ENCODE assay signal across 10 mouse cellular contexts in genomic region chr2:33631708-33632343, GRCm38 (mm10). TPM values are rescaled to one million over a fixed set of nuclear protein-coding genes. Genes with fewer than 3 reads are reported as not detected.
DNase-seq lines count a peak whose midpoint lies in the region; ATAC-seq and TF ChIP-seq lines count a peak whose summit lies in the region.
"Had no signal": no experiment of that assay in that cellular context is flagged by ENCODE, and none has a peak within 500 bp of the region (broad histone marks: within the 10 kb centered on the region; RNA-seq: fewer than 3 reads in every experiment).

No protein-coding gene starts in this region.

- H3K36me3 ChIP-seq in intestine, embryonic 15.5 days: no peaks in the 10 kb centered on the region
- no peaks in the 10 kb centered on the region for H3K36me3 ChIP-seq in intestine, postnatal 0 days (ENCODE audit: control insufficient read depth, insufficient read depth)
- H3K36me3 ChIP-seq in hindbrain, embryonic 11.5 days (ENCODE audit: control insufficient read depth, insufficient read depth, low read length): no peaks in the 10 kb centered on the region
- H3K36me3 ChIP-seq in midbrain, embryonic 16.5 days (ENCODE audit: control insufficient read depth, insufficient read depth, low read length): no peaks in the 10 kb centered on the region
- H3K36me3 ChIP-seq: G1E; liver, embryonic 12.5 days had no signal

- TF ChIP-seq CTCF in intestine, postnatal 0 days (IDR thresholded peaks at IDR 0.05; ENCODE audit: low read depth): no peak
- no peak for TF ChIP-seq CTCF in left cerebral cortex, adult 2 months (IDR thresholded peaks at IDR 0.05)

- intact Hi-C loops in left cerebral cortex, adult 2 months (cut with DNase I): no loop called here

- H3K4me1 ChIP-seq in intestine, embryonic 15.5 days (replicated peaks): 0 out of 2 replicates have a peak, but pooled peaks cover 10% of the 10 kb centered on the region
- H3K4me1 ChIP-seq in intestine, postnatal 0 days (replicated peaks; ENCODE audit: control insufficient read depth, insufficient read depth, low read length): no peaks in the 10 kb centered on the region
- H3K4me1 ChIP-seq in hindbrain, embryonic 11.5 days (replicated peaks; ENCODE audit: control insufficient read depth, insufficient read depth, low read length): peaks cover 22% of the 10 kb centered on the region
- H3K4me1 ChIP-seq in midbrain, embryonic 16.5 days (ENCODE audit: control insufficient read depth, insufficient read depth, low read length): peaks cover 4% of the 10 kb centered on the region; the same call in 1 of the 2 replicates
- H3K4me1 ChIP-seq: liver, embryonic 12.5 days had no signal

- peaks cover 98% of the 10 kb centered on the region for H3K27me3 ChIP-seq in intestine, embryonic 15.5 days (replicated peaks)
- H3K27me3 ChIP-seq in intestine, postnatal 0 days (replicated peaks; ENCODE audit: control insufficient read depth, insufficient read depth, low read length): peaks cover 98% of the 10 kb centered on the region
- peaks cover 93% of the 10 kb centered on the region for H3K27me3 ChIP-seq in hindbrain, embryonic 11.5 days (ENCODE audit: control insufficient read depth, insufficient read depth, low read length)
- peaks cover 69% of the 10 kb centered on the region for H3K27me3 ChIP-seq in midbrain, embryonic 16.5 days (ENCODE audit: control insufficient read depth, insufficient read depth, low read depth, low read length)

- 0 out of 2 replicates have a peak, but pooled peaks cover 3% of the 10 kb centered on the region for H3K9me3 ChIP-seq in intestine, embryonic 15.5 days
- no peaks in the 10 kb centered on the region for H3K9me3 ChIP-seq in intestine, postnatal 0 days (ENCODE audit: control insufficient read depth)
- no peaks in the 10 kb centered on the region for H3K9me3 ChIP-seq in hindbrain, embryonic 11.5 days (ENCODE audit: control insufficient read depth, low read length)
- H3K9me3 ChIP-seq in midbrain, embryonic 16.5 days (replicated peaks; ENCODE audit: control insufficient read depth, low read length, poor library complexity, severe bottlenecking): no peaks in the 10 kb centered on the region
- H3K9me3 ChIP-seq: G1E; liver, embryonic 12.5 days had no signal

- ATAC-seq in intestine, embryonic 15.5 days: no peak
- ATAC-seq in intestine, postnatal 0 days: no peak
- ATAC-seq in hindbrain, embryonic 11.5 days (ENCODE audit: low FRiP score): no peak
- ATAC-seq in midbrain, embryonic 16.5 days: no peak
- ATAC-seq: liver, embryonic 12.5 days had no signal

- 0 out of 2 replicates have a peak overlapping the region, but pooled peaks have one; percentile 12 for H3K4me2 ChIP-seq in intestine, embryonic 15.5 days (replicated peaks)
- H3K4me2 ChIP-seq in intestine, postnatal 0 days (replicated peaks; ENCODE audit: low read depth): no peak overlapping the region
- peak overlapping the region; percentile 37 for H3K4me2 ChIP-seq in hindbrain, embryonic 11.5 days (replicated peaks; ENCODE audit: low read depth, low read length)
- peak overlapping the region; percentile 19 for H3K4me2 ChIP-seq in midbrain, embryonic 16.5 days (ENCODE audit: low read length)
- H3K4me2 ChIP-seq: liver, embryonic 12.5 days had no signal

- no peak overlapping the region for H3K4me3 ChIP-seq in intestine, embryonic 15.5 days (replicated peaks)
- no peak overlapping the region for H3K4me3 ChIP-seq in intestine, postnatal 0 days (ENCODE audit: low read depth, low read length)
- H3K4me3 ChIP-seq in hindbrain, embryonic 11.5 days (ENCODE audit: low read depth, low read length): peak overlapping the region; percentile 23; the same call in 1 of the 2 replicates
- H3K4me3 ChIP-seq in midbrain, embryonic 16.5 days (ENCODE audit: low read depth, low read length): peak overlapping the region; percentile 7; the same call in 1 of the 2 replicates
- no peak overlapping the region for H3K4me3 ChIP-seq in left cerebral cortex, adult 2 months
- H3K4me3 ChIP-seq: liver, embryonic 12.5 days had no signal

- WGBS in intestine, embryonic 15.5 days: under 1% methylated on average over 31 of the region's 31 CpGs
- WGBS in intestine, postnatal 0 days: 1% methylated on average over 31 of the region's 31 CpGs
- under 1% methylated on average over 31 of the region's 31 CpGs for WGBS in hindbrain, embryonic 11.5 days
- 1% methylated on average over 31 of the region's 31 CpGs for WGBS in midbrain, embryonic 16.5 days

- no peak overlapping the region for H3K27ac ChIP-seq in intestine, embryonic 15.5 days
- H3K27ac ChIP-seq in intestine, postnatal 0 days (ENCODE audit: low read depth, low read length): no peak overlapping the region
- peak overlapping the region; percentile 39; the same call in 1 of the 2 replicates for H3K27ac ChIP-seq in hindbrain, embryonic 11.5 days (ENCODE audit: low read depth, low read length)
- no peak overlapping the region; the same call in 1 of the 2 replicates for H3K27ac ChIP-seq in midbrain, embryonic 16.5 days (ENCODE audit: low read length)
- H3K27ac ChIP-seq in left cerebral cortex, adult 2 months: no peak overlapping the region
- H3K27ac ChIP-seq: liver, embryonic 12.5 days had no signal

- H3K9ac ChIP-seq in intestine, embryonic 15.5 days: no peak overlapping the region
- H3K9ac ChIP-seq in intestine, postnatal 0 days (ENCODE audit: low read depth, low read length): no peak overlapping the region
- H3K9ac ChIP-seq in hindbrain, embryonic 11.5 days (ENCODE audit: low read depth, low read length): peak overlapping the region; percentile 27; the same call in 1 of the 2 replicates
- 0 out of 2 replicates have a peak overlapping the region, but pooled peaks have one; percentile 14 for H3K9ac ChIP-seq in midbrain, embryonic 16.5 days (ENCODE audit: low read depth, low read length)
- H3K9ac ChIP-seq: liver, embryonic 12.5 days had no signal

- DNase-seq in embryo, embryonic 10 days (ENCODE audit: low spot score): peak; percentile 70
- DNase-seq in hindbrain, embryonic 11.5 days (ENCODE audit: low spot score): peak; percentile 67
- no peak for DNase-seq in left cerebral cortex, adult 2 months (ENCODE audit: extremely low spot score in 1 of 2, low spot score in 2 of 2)
- no peak for DNase-seq in adrenal gland, postnatal 14 days
- no peak for DNase-seq in lung, postnatal 36 days

RNA-seq across cellular contexts. Expression of gene Lmx1b, which starts 8.5 kb away (rescaled TPM):
- 0.05 TPM in 1 of 2 replicates, not detected in the other for polyA plus RNA-seq in intestine, embryonic 15.5 days (2015; fragmentation: Nextera tagmentation; extraction: Ambion mirVana)
- polyA plus RNA-seq in intestine, postnatal 0 days (2015; fragmentation: Nextera tagmentation; extraction: Ambion mirVana): not detected in 2 replicates
- 4.2 and 5.0 TPM in 2 replicates for polyA plus RNA-seq in hindbrain, embryonic 11.5 days (2014; fragmentation: Nextera tagmentation; extraction: Ambion mirVana)
- polyA plus RNA-seq in midbrain, embryonic 16.5 days (2015; fragmentation: Nextera tagmentation; extraction: Ambion mirVana): 0.95 and 0.98 TPM in 2 replicates
- under 1 TPM in 1 of 2 experiments, not detected in 1; 0.07 TPM for total RNA-seq in left cerebral cortex, adult 2 months (2021)
- not detected in 2 replicates for total RNA-seq in adrenal gland, postnatal 14 days (2021)
- polyA plus RNA-seq: G1E; liver, embryonic 12.5 days had no signal

Comparison
In these comparisons a context has a peak if more than half of its experiments do, and no peak if none do; other contexts are left out.
1. H3K4me3 ChIP-seq: peak in hindbrain, embryonic 11.5 days (single experiment) and midbrain, embryonic 16.5 days (single experiment); none in intestine, embryonic 15.5 days (single experiment), intestine, postnatal 0 days (single experiment) and left cerebral cortex, adult 2 months (single experiment).
2. H3K9ac ChIP-seq: peak in hindbrain, embryonic 11.5 days (single experiment) and midbrain, embryonic 16.5 days (single experiment); none in intestine, embryonic 15.5 days (single experiment) and intestine, postnatal 0 days (single experiment).
3. DNase-seq: peak in embryo, embryonic 10 days (single experiment) and hindbrain, embryonic 11.5 days (single experiment); none in left cerebral cortex, adult 2 months (0 of 2), adrenal gland, postnatal 14 days (single experiment) and lung, postnatal 36 days (single experiment).